Mouse (Mus musculus) heart, embryonic 13.5 days (tissue): ENCODE data around the gene Gdpd5. TPM values are rescaled to one million over a fixed set of nuclear protein-coding genes. Genes with fewer than 3 reads are reported as not detected.

Experiments
- ATAC-seq: fragments of 200-750 bp; cut with Nextera tagmentation; 2 replicates; pipeline ENCODE4 v1.8.0; 2017; ENCODE audit warnings: moderate TSS enrichment; ENCODE audit not compliant: insufficient number of reproducible peaks, low FRiP score, low TSS enrichment; ENCODE audit errors: extremely low read depth
- H3K27ac ChIP-seq: fragments of 300-500 bp; sonication (generic); replicated peaks from 2 replicates; pipeline ENCODE4 v1.5.1; 2015; ENCODE audit warnings: moderate library complexity, mild to moderate bottlenecking, inconsistent platforms
- H3K27me3 ChIP-seq: fragments of 300-500 bp; sonication (generic); replicated peaks from 2 replicates; pipeline ENCODE4 v1.6.1; 2015; ENCODE audit warnings: mild to moderate bottlenecking, inconsistent platforms
- H3K36me3 ChIP-seq: fragments of 300-500 bp; sonication (generic); 2 replicates; pipeline ENCODE4 v1.6.1; 2015; ENCODE audit warnings: mild to moderate bottlenecking, inconsistent platforms
- H3K4me1 ChIP-seq: fragments of 300-500 bp; sonication (generic); 2 replicates; pipeline ENCODE4 v1.6.1; 2015; ENCODE audit warnings: inconsistent platforms
- H3K4me2 ChIP-seq: fragments of 300-500 bp; sonication (generic); 2 replicates; pipeline ENCODE4 v1.6.1; 2015; ENCODE audit warnings: inconsistent platforms, mild to moderate bottlenecking, moderate library complexity
- H3K4me3 ChIP-seq: fragments of 300-500 bp; sonication (generic); 2 replicates; pipeline ENCODE4 v1.5.1; 2015; ENCODE audit warnings: moderate library complexity, mild to moderate bottlenecking, inconsistent platforms
- H3K9ac ChIP-seq: fragments of 300-500 bp; sonication (generic); 2 replicates; pipeline ENCODE4 v1.6.1; 2015; ENCODE audit warnings: inconsistent platforms, mild to moderate bottlenecking, moderate library complexity
- H3K9me3 ChIP-seq: fragments of 300-500 bp; sonication (generic); 2 replicates; pipeline ENCODE4 v1.6.1; 2016; ENCODE audit warnings: inconsistent platforms
- WGBS: fragments of 180-500 bp; shearing (Covaris S2); methylation state at CpG from one replicate; pipeline ENCODE4 v1.1.7; 2015; ENCODE audit warnings: mixed read lengths; 5-methylcytosine and 5-hydroxymethylcytosine counted together
- polyA plus RNA-seq: library from polyadenylated mRNA; unstranded; fragments of >200 nt; fragmentation: Nextera tagmentation; extraction: Ambion mirVana; gene quantifications from 2 replicates; pipeline ENCODE4 v1.2.1, GENCODE M21; 2015

The Gdpd5 gene
- polyA plus RNA-seq, 1 experiment from 2014 or later = 25.4 TPM

- Histone ChIP-seq H3K4me3 (peak within 1 kb of the TSS; percentile 79), H3K27ac (peak within 1 kb of the TSS; percentile 100), H3K27me3 (no peaks in the 10 kb centered on the region), H3K9ac (peak within 1 kb of the TSS; percentile 91), H3K9me3 (no peaks in the 10 kb centered on the region), H3K4me2 (peak within 1 kb of the TSS; percentile 92), H3K36me3 (peaks cover 37% of the 10 kb centered on the region), H3K4me1 (peaks cover 81% of the 10 kb centered on the region)
- peak; percentile 69 for ATAC-seq
- WGBS = under 1% methylated on average over 35 of the region's 35 CpGs
Observed at GRCm38 (mm10) chr7:99352526-99353400, 28.5 kb upstream of the Gdpd5 start, which contains the start of gene Serpinh1. TSS of gene Serpinh1 (minus strand) at chr7:99353239.

GRCm38 (mm10) chr7:99355731-99356131 is 25.5 kb upstream of the Gdpd5 start:
- Histone ChIP-seq H3K9me3 (no peaks in the 10 kb centered on the region), H3K27me3 (no peaks in the 10 kb centered on the region), H3K4me1 (peaks cover 71% of the 10 kb centered on the region), H3K9ac (peak overlapping the region; percentile 84), H3K27ac (peak overlapping the region; percentile 100), H3K4me3 (peak overlapping the region; percentile 36), H3K36me3 (peaks cover 9% of the 10 kb centered on the region; the same call in 1 of the 2 replicates), H3K4me2 (peak overlapping the region; percentile 66)
- ATAC-seq = 0 out of 2 replicates have a peak, but pooled peaks have one; percentile 39
- 5% methylated on average over 7 of the region's 7 CpGs for WGBS

- WGBS = 9% methylated on average over 9 of the region's 9 CpGs
- Histone ChIP-seq H3K4me1 (peaks cover 71% of the 10 kb centered on the region), H3K27ac (peak overlapping the region; percentile 100), H3K27me3 (no peaks in the 10 kb centered on the region), H3K9ac (peak overlapping the region; percentile 84), H3K36me3 (peaks cover 2% of the 10 kb centered on the region; the same call in 1 of the 2 replicates), H3K4me2 (peak overlapping the region; percentile 66), H3K4me3 (peak overlapping the region; percentile 36), H3K9me3 (no peaks in the 10 kb centered on the region)
- peak; percentile 6; the same call in 1 of the 2 replicates for ATAC-seq
Observed at GRCm38 (mm10) chr7:99356244-99356930, 24.8 kb upstream of the Gdpd5 start.

GRCm38 (mm10) chr7:99357201-99357600 is 24.0 kb upstream of the Gdpd5 start:
- H3K27ac ChIP-seq = peak overlapping the region; percentile 100
- no peak for ATAC-seq
- WGBS = 26% methylated on average over 7 of the region's 7 CpGs
- H3K9ac ChIP-seq = peak overlapping the region; percentile 84
- H3K9me3 ChIP-seq = no peaks in the 10 kb centered on the region
- no peaks in the 10 kb centered on the region for H3K27me3 ChIP-seq
- no peaks in the 10 kb centered on the region for H3K36me3 ChIP-seq
- H3K4me3 ChIP-seq = 0 out of 2 replicates have a peak overlapping the region, but pooled peaks have one; percentile 4
- H3K4me2 ChIP-seq = peak overlapping the region; percentile 66
- peaks cover 71% of the 10 kb centered on the region for H3K4me1 ChIP-seq

GRCm38 (mm10) chr7:99358371-99358770 is 22.8 kb upstream of the Gdpd5 start:
- WGBS = 73% methylated on average over 8 of the region's 8 CpGs
- H3K27ac ChIP-seq = no peak overlapping the region; the same call in 1 of the 2 replicates
- H3K4me3 ChIP-seq = no peak overlapping the region
- no peak for ATAC-seq
- H3K9me3 ChIP-seq = no peaks in the 10 kb centered on the region
- H3K9ac ChIP-seq = no peak overlapping the region
- H3K27me3 ChIP-seq = no peaks in the 10 kb centered on the region
- H3K4me1 ChIP-seq = peaks cover 68% of the 10 kb centered on the region
- no peak overlapping the region for H3K4me2 ChIP-seq
- H3K36me3 ChIP-seq = no peaks in the 10 kb centered on the region

GRCm38 (mm10) chr7:99360021-99360802 is 21.0 kb upstream of the Gdpd5 start:
- Histone ChIP-seq H3K4me3 (no peak overlapping the region), H3K9me3 (no peaks in the 10 kb centered on the region), H3K4me1 (peaks cover 60% of the 10 kb centered on the region), H3K36me3 (no peaks in the 10 kb centered on the region), H3K27ac (peak overlapping the region; percentile 95), H3K27me3 (no peaks in the 10 kb centered on the region), H3K9ac (peak overlapping the region; percentile 71), H3K4me2 (peak overlapping the region; percentile 42)
- 14% methylated on average over 10 of the region's 10 CpGs for WGBS
- ATAC-seq = peak; percentile 74

GRCm38 (mm10) chr7:99360803-99361414 is 20.3 kb upstream of the Gdpd5 start:
- Histone ChIP-seq H3K4me2 (peak overlapping the region; percentile 42), H3K27ac (peak overlapping the region; percentile 95), H3K9ac (peak overlapping the region; percentile 71), H3K36me3 (no peaks in the 10 kb centered on the region), H3K27me3 (no peaks in the 10 kb centered on the region), H3K9me3 (no peaks in the 10 kb centered on the region), H3K4me3 (no peak overlapping the region), H3K4me1 (peaks cover 53% of the 10 kb centered on the region)
- no peak for ATAC-seq
- WGBS = 36% methylated on average over 8 of the region's 8 CpGs

- Histone ChIP-seq H3K4me3 (no peak overlapping the region), H3K27ac (no peak overlapping the region), H3K4me2 (no peak overlapping the region), H3K27me3 (no peaks in the 10 kb centered on the region), H3K9me3 (no peaks in the 10 kb centered on the region), H3K9ac (no peak overlapping the region), H3K4me1 (peaks cover 41% of the 10 kb centered on the region), H3K36me3 (no peaks in the 10 kb centered on the region)
- 76% methylated on average over 2 of the region's 2 CpGs for WGBS
- ATAC-seq = no peak
Observed at GRCm38 (mm10) chr7:99362137-99362536, 19.1 kb upstream of the Gdpd5 start.

GRCm38 (mm10) chr7:99365069-99365468 is 16.1 kb upstream of the Gdpd5 start:
- no peaks in the 10 kb centered on the region for H3K9me3 ChIP-seq
- no peak overlapping the region for H3K4me3 ChIP-seq

GRCm38 (mm10) chr7:99366716-99367115 is 14.5 kb upstream of the Gdpd5 start:
- Histone ChIP-seq H3K36me3 (no peaks in the 10 kb centered on the region), H3K27ac (no peak overlapping the region), H3K4me3 (no peak overlapping the region), H3K9ac (no peak overlapping the region), H3K27me3 (peaks cover 7% of the 10 kb centered on the region; the same call in 1 of the 2 replicates), H3K4me2 (no peak overlapping the region), H3K4me1 (peaks cover 9% of the 10 kb centered on the region; the same call in 1 of the 2 replicates), H3K9me3 (no peaks in the 10 kb centered on the region)
- WGBS = 67% methylated on average over 6 of the region's 6 CpGs
- ATAC-seq = no peak

More at GRCm38 (mm10) chr7:99365069-99365468, 16.1 kb upstream of the Gdpd5 start:
- peaks cover 22% of the 10 kb centered on the region for H3K4me1 ChIP-seq
- H3K27ac ChIP-seq = no peak overlapping the region
- H3K27me3 ChIP-seq = peaks cover 4% of the 10 kb centered on the region; the same call in 1 of the 2 replicates
- H3K4me2 ChIP-seq = no peak overlapping the region
- H3K36me3 ChIP-seq = no peaks in the 10 kb centered on the region
- H3K9ac ChIP-seq = no peak overlapping the region
- ATAC-seq = no peak
- WGBS = 3% methylated on average over 5 of the region's 5 CpGs
